Mouse (Mus musculus) heart, postnatal 0 days (tissue): ENCODE results near the gene Dab1.

Experiments
- CTCF ChIP-seq: IDR thresholded peaks from 2 replicates; pipeline ENCODE4 v1.5.1; 2016; ENCODE audit warnings: antibody characterized with exemption, control low read depth, low read depth
- EP300 ChIP-seq: IDR thresholded peaks from 2 replicates; pipeline ENCODE4 v1.6.1; 2016; ENCODE audit warnings: antibody characterized with exemption, low read depth

- TF ChIP-seq EP300, result no peak
- TF ChIP-seq CTCF, result no peak
Measured at GRCm38 (mm10) chr4:104431231-104431855, 812.2 kb downstream of the Dab1 start.
